Mouse (Mus musculus) left cerebral cortex, postnatal 4 days (tissue): ENCODE results near the gene Vmn2r102. TPM values are rescaled to one million over a fixed set of nuclear protein-coding genes. Genes with fewer than 3 reads are reported as not detected.

Experiments
- DNase-seq: peaks from one replicate; pipeline ENCODE4 v3.0.0-alpha.2; 2022
- intact Hi-C: fragments of 180-260 bp; cut with DNase I; formaldehyde crosslinking; loops from one replicate; pipeline ENCODE4 v1.15.1; 2025
- total RNA-seq, 2 experiments: library from RNA; stranded (reverse); gene quantifications; 2 replicates each; pipeline ENCODE4 v1.2.3; 2021

Gene Vmn2r102
- total RNA-seq = not detected

- no peak for DNase-seq
- intact Hi-C loops = no loop called here
Observed at GRCm38 (mm10) chr17:19660028-19660427, at the start of gene Vmn2r102. Gene Vmn2r102 (plus strand): TSS chr17:19660328.

- intact Hi-C loops = no loop called here
- DNase-seq = no peak
Observed at GRCm38 (mm10) chr17:19629328-19629727, 30.8 kb upstream of the Vmn2r102 start.

- intact Hi-C loops = no loop called here
- no peak for DNase-seq
Observed at GRCm38 (mm10) chr17:19658447-19658846, 1.7 kb upstream of the Vmn2r102 start.

GRCm38 (mm10) chr17:19692062-19692461, 31.9 kb downstream of the Vmn2r102 start:
- DNase-seq = no peak
- intact Hi-C loops = no loop called here

Other genes with a start within 250 kb of the Vmn2r102 start
- gene Vmn2r100, start 155.6 kb upstream of the Vmn2r102 start, total RNA-seq = not detected
- gene Vmn2r101, start 83.1 kb upstream of the Vmn2r102 start, total RNA-seq = not detected
- gene Vmn2r103, start 113.0 kb downstream of the Vmn2r102 start, total RNA-seq = not detected